Mouse (Mus musculus): ENCODE results near the gene Acot8.

- no peak for TF ChIP-seq ETS1 (conservative IDR thresholded peaks at IDR 0.05; ENCODE audit: low read depth, low read length)
- no peak for TF ChIP-seq CTCF (conservative IDR thresholded peaks at IDR 0.05 in 1 of 2, IDR thresholded peaks at IDR 0.05 in 1 of 2; ENCODE audit: low read depth in 2 of 2, low read length in 2 of 2)
- TF ChIP-seq EP300 (IDR thresholded peaks at IDR 0.05; ENCODE audit: low read length), result no peak
Observed at GRCm38 (mm10) chr2:164748191-164748590, 56.5 kb downstream of the Acot8 start.

All from CH12.LX (cell line).